Mouse (Mus musculus) kidney, adult 9 months (tissue): Measurements from ENCODE around the gene Entpd5.

Experiments
- DNase-seq: peaks from one replicate; pipeline ENCODE4 v3.0.0; 2022

The Entpd5 gene

DNA sequence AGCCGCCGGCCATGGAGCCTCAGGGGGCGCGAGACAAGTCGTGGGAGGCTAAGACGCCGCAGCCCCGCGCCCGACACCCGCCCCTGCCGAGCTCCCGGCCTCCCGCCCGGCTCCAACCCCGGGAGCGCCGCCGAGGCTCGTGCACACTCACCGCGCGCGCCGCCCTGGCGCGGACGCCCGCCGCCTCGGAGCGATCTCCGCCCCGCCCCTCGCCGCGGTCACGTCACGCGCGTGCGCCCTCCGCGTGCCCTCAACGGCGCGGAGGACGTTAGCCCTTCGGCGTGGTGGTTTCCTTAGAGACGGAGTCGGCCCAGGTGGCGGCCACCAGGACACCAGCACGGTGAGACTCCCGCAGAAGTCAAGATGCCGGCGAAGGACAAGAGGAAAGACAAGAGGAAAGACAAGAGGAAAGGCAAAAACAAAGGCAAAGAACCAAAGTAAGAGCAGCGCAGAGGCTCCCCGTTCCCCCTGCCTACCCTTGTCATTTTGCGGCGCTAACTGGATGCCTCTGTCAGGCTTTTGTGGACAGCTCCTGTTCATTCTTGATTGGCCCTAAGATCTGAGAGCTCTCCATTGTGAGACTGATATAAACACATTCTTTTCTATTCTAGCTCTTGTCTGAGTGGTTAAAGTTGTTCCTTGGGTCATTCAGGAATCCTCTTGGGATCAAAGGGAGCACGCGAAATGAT, at the start of gene Entpd5, which contains the start of gene Bbof1:
TSS of gene Entpd5 (minus strand) at position 211 of the 689 bp plus-strand sequence.
TSS of gene Bbof1 (plus strand) at position 253 of the 689 bp plus-strand sequence.
- peak; percentile 89 for DNase-seq

DNA sequence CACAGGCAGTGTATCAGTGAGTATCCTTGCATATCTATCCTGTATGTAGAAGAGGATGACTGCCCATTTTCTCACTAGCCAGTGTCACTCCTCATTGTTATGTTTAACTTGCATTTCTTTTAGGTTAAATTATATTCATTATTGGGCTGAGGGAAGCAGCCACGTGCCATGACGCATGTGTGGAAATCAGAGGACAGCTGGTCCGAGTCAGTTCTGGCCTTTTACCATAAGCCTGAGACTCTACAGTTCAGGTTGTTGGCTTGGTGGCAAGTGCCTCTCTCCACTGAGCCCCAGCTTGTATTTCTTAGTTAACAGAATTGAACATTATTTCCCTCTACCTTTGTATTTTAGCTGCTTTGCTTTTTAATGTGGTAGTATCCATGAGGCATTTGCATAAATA, 48.1 kb upstream of the Entpd5 start:
- DNase-seq = no peak

DNA sequence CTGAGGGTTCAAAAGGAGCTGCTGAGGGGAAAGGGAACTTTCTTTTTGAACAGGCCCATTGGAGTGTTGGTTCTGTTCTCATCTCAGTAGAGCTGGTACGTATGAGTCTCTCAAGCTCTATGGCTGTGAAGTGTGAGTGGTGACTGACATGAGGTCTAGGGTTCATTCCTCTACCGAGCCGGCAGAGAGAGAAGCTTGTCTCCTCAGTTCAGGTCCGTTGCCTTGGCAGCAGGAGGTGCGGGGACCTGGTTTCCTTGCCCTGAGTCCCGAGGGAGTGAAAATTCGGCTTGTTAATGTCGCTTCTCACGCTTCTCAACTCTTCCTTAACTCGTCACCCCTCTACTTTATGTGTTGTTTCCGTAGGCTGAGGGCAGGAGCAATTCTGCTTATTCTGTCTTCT, 43.0 kb upstream of the Entpd5 start:
- DNase-seq = no peak

DNA sequence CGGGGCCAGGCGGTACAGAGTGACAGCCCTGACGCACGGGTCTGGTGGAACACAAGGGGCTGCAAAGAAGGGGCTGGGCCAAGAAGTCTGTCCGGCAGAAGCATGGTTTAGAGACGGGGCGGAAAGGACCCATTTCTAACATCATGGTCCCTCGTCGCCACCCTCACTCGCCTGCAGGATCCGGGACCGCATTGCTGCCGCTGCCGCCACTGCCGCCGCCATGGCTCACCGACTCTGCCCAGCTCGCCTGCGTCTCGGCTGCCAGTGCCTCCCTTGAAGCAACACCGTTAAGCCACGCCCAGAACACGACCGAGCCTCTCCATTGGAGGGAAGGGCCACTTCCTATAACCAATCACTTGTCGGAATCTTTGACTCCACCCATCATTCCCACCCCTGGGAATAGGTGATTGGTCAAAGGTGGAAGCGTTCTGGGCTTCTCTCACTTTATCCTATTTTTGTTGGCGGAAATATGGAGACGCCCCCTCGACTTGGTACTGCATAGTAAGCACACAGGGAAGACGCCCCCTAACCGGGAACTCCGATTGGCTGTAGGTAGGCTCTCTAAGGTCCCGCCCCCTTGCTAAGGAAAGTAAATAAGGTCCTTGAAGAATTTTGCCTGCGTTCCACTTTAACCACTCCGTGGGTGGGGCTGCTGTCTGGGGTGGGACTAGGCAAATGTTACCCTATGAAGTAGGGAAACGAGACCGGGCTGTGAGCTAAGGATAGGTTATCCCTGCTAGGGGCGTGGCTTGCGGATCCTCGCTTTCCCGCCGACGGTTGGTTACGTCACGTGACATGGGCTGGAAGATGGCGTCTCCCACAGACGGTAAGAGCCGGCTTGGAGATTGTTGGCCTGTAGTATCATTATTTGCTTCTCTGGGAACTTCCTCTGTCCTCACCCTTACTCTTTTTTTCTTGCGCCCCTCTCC, 42.2 kb upstream of the Entpd5 start, which contains the start of the genes Aldh6a1 and Lin52:
TSS of gene Aldh6a1 (minus strand) at position 287 of the 929 bp plus-strand sequence.
TSS of gene Lin52 (plus strand) at position 705 of the 929 bp plus-strand sequence.
- peak; percentile 100 for DNase-seq

DNA sequence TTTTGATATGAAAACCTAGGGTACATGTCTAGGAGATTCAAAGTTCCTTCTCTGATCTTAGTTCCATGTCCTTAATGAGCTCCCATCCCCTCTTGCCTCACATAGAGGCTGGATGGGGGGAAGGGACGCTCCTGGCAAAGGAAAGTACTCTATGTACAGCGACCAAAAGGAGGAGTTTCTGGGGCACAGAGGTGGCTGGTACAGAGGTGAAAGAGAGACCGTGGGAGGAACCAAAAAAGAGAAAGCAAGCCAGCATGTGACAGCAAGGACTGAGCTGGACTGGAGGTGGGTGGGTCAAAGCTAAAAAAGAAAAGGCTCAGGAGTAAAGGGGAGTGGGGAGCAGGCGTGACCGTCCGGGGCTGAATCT, 41.5 kb upstream of the Entpd5 start:
- peak; percentile 84 for DNase-seq

DNA sequence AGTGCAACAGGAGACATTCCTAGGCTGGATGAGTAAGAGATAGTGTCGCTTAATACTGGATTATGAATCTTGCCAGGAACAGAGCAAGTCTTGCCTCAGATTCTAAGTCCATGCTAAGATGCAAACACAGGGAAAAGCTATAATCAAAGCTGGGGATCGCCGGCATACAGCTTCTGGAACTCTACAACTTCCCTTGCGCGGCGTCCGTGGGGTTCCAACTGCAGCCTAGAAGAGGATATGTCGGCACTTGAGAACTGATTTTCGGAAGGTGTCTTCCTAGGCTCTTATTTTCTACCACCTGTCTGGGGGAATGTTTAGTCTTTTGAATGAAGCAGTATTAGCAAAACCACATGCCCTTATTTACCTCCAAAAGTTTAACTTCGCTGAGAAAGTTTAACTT, 41.1 kb upstream of the Entpd5 start:
- peak; percentile 41 for DNase-seq

DNA sequence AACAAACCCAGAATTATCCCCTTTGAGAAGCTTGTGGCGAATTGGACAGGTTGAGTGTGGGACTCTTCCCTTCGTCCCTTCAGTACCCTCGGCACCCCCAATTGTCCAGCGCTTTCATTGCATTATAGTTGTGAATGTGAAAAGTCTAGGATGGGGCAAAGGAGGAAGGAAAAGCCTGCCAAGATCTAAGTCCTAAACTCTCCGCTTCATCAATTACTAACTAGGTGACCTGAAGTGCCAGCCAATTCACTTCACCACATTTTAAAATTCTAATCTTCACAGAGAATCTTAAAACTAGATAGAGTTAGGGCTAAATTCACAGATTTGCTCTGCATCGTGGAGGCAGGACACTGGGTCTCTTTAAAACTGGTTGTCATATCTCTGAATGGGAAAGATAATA, 39.4 kb upstream of the Entpd5 start:
- peak; percentile 74 for DNase-seq

DNA sequence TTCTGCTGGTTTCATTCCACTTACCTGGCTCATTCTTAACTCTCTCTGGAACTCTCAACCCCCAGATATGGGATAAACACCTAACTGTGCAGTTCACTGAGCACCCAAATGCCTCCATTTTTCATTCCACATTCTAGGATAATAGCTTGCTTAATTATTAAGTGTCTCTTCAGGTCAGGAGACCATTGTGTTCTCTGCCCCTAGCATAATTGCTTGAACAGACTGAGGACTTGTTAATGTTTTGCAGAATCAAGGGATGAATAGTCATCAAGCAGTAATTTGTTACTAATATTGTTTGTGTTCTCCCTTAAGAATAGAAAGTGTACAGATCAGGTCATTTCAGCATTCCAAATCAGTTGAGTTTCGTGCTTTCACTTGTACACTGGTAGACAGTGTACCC, 38.6 kb upstream of the Entpd5 start:
- peak; percentile 82 for DNase-seq

DNA sequence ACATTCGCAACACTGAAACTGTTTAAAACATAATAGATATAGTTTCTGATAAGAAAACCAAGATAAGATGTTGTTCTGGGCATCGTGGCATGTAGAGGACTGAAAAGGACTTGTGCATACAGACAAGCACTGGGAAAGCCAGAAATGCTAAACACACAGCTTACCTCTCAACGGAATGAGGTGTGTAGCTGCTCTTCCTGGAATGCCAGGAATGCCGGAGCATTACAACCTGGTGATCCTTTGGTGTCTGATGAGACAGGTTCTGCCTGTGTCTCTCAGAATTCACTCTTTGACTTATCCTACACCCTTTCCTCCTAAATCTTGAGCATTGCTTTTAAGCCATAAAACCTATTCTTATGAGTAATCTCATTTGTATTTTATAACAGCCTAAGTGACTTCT, 33.7 kb upstream of the Entpd5 start:
- no peak for DNase-seq

DNA sequence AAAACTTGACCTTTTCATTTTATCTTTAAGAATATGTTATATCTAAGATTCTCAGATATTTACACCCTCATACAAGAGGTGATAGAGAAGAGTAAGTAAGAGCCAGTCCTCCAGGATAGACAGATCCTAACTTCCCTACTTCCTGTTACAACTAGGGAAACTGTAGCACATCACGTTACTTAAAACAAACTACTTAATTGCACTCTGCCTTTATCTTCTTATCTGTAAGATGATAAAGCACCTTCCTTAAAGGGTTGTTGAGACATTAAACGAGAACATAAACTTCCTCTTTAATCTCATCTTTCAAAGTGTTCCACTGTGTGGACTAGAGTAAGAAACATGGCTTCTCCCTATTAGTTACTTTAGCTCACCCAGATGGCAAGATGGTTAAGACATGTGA, 29.9 kb upstream of the Entpd5 start:
- DNase-seq = no peak

DNA sequence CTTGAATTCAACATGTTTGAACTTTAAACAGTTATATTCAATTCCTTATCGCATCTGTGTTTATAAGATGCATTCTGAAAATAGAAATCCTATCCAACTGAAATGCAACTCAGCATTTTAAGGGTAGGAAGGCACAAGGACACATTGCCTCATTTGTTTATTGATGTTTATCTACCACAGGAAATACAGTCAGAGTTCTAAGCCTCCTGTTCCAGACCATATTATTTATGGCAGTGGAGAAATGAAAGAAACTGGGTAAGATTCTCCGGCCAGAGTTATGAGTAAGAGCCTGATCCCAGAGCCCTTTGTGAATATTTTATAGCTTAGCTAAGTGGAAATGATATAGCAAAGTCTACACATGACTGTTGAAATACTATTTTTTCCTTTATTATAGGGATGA, 21.0 kb upstream of the Entpd5 start:
- no peak for DNase-seq

DNA sequence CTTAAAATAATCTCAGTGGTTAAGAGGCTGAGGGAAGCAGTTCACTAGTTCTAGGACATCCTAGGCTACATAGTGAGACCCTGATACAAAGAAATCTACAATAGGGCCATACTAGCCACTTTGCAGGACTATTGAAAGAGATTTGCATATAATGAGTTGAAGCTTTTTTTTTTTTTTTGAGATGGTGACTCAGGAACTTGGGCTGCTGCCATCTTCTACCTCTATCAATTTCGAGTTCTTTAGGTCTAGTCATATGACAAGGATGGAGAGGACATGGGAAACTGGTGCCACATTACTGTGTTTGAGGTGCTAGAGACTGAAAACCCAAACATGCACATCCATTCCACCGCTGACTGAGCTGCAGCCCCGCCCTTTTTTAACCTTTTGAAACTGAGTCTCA, 15.2 kb upstream of the Entpd5 start:
- no peak for DNase-seq

DNA sequence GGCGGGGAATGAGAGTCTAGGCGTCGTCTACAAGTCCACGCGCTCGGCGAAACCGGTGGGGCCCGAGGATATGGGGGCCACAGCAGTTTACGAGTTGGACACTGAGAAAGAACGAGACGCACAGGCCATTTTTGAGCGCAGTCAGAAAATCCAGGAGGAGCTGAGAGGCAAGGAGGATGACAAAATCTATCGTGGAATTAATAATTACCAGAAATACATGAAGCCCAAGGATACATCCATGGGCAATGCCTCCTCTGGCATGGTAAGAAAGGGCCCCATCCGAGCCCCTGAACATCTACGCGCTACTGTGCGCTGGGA, 8.7 kb upstream of the Entpd5 start:
- no peak for DNase-seq

DNA sequence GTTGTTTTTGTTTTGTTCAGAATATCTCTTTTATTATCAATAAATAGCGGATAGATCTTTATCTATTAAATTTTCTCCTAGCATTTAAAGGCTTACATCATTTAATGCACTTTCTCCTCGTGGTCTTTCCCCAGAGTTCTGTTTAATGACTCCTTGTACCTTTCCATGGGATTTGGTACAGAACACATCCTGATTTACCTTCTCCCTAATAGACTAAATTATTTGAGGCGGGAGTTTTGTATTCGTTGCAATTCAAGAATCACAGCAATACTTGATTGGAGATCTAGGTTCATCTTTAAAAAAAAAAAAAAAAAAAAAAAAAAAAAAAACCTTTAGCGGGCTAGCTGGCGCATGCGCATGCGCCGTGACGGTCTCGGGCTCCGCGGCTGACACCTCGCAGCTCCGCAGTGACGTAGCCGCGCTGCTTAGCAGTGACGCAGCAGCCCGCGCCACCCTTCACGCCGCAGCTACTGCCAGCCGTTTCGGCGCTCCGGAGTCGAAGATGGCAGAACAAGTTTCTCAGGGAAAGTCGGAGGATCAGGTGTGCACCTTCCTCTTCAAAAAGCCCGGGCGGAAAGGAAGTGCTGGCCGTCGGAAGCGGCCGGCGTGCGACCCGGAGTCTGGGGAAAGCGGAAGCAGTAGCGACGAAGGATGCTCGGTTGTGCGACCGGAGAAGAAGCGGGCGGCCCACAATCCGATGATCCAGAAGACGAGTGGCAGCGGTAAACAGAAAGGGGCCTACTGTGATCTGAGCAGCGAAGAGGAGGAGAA, 8.2 kb upstream of the Entpd5 start, which contains the start of gene Rnf113a2:
TSS of gene Rnf113a2 (plus strand) at position 363 of the 771 bp plus-strand sequence.
- peak; percentile 82 for DNase-seq

DNA sequence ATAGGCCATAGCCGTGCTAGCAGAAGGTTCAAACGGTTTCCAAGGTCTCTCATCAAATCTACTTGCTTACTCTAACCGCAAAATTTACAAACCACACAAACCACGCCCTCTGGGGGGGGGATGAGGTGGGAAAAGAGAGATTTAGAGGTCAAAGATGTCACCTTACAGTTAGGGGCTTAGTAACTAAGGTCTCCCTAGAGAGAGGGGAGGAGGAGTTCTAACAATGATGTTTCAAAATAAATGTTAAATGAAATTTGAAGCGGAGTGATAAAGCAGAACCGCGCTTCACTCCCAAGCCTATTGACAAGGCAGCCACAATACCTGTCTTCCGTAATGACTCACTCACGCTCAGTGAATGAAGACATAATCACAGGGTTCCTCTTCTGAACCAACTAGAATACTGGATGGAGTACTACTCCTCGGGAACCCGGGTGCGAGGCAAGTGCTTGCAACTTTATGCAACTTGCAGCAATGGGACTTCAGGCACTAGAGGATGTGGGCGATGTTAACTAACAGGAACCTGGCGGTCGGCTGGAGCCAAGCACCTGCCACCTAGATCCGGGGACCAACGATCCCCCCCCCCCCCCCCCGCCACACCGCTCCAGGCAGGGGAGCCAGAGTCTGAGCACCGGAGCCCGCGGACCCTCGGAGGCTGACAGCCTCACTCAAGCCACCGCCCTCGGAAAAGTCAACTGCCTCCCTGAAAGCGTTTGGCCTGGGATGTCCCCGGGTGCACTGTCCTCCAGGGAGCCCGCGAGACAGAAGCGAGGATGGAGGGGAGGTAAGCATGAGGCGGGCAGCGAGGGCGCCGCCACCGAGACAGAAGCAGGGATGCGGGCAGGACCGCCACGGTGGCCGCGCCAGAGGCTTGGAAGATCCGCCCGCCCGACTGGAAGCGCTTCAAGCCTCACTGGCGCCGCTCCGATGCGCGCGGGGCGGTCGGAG, 683 bp downstream of the Entpd5 start:
- DNase-seq = peak; percentile 49

DNA sequence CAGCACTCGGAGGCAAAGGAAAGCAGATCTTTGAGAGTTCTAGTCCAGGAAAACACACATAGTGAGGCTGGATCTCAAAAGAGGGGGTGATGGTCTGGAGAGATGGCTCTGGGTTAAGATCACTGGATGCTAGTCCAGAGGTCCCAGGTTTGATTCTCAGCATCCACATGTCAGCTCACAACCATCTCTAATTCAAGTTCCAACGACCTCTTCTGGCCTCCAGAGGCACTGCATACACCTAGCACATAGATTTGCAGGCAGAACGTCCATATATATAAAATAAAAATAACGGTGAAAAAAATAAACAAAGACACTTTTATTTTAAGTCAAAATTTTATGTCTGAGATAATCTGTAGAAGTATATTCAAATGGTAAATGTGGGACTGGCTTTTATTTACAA, 1.6 kb downstream of the Entpd5 start:
- DNase-seq = no peak

DNA sequence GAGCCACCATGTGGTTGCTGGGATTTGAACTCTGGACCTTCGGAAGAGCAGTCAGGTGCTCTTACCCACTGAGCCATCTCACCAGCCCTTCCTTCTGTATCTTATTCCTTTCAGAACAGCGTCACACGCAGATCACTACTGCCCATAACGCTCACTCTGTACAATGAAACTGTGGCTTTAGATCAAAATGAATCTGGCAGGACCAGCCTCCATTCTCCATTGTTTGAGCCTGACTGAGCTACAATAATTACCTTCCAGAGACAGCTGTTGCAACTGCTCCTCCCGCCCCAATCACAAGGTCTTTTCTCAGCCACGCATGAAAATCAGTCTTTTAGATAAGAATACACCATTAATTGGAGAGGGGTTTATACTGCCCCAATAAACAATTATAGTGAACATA, 4.3 kb downstream of the Entpd5 start:
- DNase-seq = no peak

DNA sequence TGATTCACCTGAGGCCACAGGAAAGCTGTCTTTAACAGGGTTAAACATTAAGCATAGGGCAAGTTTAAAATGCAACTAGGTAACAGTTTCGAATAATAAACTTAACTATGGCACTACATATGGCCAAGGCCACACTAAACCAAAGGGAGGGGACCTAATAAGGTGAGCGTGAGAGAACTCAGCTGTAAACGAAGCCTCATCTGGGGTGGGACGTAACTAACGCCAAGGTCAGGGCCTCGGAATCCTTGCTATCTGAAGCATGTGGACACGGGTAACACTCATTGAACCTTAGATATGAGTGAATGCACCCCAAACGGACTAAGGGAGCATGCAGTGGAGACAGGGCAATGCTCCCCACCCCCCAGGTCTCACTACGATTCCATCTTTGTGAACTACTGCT, 5.9 kb downstream of the Entpd5 start:
- DNase-seq = peak; percentile 70

DNA sequence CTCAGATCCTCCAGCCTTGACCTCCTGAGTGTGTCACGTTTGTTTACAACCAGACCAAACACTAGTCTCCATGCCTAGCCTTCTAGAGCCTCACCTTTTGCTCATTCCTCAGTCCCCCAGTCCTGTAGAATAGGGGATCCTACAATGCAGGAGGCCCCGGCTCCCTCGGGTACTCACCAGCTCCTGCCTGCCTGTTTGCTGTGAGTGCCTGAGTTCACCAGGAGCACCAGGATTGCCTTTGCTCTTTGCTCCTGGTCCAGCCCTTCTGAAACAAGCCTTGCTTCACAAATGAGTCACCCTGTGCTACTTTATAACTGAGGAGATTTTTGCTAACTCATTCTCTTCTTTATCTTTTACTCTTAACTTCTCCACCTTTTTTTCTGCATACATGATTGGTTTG, 8.2 kb downstream of the Entpd5 start:
- DNase-seq = peak; percentile 85

DNA sequence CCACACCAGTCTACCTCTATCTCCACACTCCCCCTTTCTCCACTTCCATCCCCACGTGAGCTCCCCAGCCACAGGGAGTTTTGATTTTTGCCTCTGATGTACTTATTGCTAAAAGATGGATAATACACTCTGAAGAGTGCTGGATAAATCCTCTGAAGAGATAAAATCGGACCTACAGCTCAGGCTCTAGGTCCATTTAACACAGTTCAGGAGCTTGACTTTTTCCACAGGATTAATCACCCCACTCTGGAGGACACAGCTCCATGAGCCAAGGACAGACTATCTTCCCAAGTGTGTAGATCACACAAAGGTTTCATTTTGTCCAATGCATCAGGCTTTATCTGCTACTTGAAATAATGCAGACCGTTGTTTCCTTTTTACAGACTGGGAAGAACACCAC, 8.8 kb downstream of the Entpd5 start:
- DNase-seq = no peak

DNA sequence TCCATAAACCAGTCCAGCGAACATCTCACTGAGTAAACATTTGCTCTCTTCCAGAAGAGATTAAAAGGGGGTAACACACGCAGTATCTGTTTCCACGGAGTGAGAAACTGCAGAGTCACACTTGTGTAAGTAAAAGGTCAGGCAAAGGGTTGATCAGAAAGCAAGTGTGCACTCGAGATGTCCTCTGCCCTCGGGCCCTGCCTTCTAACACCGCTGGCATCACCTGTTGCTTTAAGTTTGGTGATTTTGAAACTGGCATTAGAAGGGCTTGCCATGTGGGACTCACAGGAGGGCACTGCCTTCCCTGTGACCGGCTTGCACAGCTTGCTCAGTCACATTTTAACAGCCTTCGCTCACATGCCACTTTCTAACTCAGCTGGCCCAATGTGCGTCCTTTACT, 9.2 kb downstream of the Entpd5 start:
- peak; percentile 79 for DNase-seq

DNA sequence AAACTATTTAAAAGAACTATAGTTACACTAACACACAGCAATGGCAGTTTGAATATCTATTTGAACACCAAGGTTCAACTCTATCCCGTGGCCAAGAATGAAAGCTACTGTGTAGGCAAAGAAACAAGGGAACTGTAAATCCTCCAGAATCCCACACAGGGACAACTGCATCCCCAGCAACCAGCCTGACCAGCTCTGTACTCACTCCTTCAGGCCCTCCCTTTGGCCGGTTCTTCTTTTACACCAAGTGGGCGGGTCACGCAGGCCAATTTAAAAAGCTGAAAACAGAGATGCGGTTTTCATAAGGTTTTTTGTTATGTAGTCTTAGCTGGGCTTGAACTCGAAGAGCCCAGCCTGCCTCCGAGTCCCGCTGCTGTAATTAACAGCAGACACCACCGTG, 9.7 kb downstream of the Entpd5 start:
- DNase-seq = no peak
